Mouse (Mus musculus) midbrain, postnatal 0 days (tissue): Measurements from ENCODE around the gene Trmt61a. TPM values are rescaled to one million over a fixed set of nuclear protein-coding genes. Genes with fewer than 3 reads are reported as not detected.

Source experiments
- ATAC-seq: fragments of 200-750 bp; cut with Nextera tagmentation; 2 replicates; pipeline ENCODE4 v1.8.0; 2017; ENCODE audit warnings: moderate number of reproducible peaks, mild to moderate bottlenecking, moderate TSS enrichment, moderate library complexity; ENCODE audit not compliant: low FRiP score
- DNase-seq: peaks from one replicate; pipeline ENCODE4 v3.0.0-alpha.2; 2015; ENCODE audit warnings: low spot score
- H3K27ac ChIP-seq: fragments of 300-500 bp; sonication (generic); 2 replicates; pipeline ENCODE4 v1.5.1; 2014; ENCODE audit warnings: low read depth, mild to moderate bottlenecking, low read length, mixed read lengths
- H3K27me3 ChIP-seq: fragments of 300-500 bp; sonication (generic); 2 replicates; pipeline ENCODE4 v1.6.1; 2014; ENCODE audit warnings: low read length, control low read depth, mixed read lengths; ENCODE audit not compliant: insufficient read depth
- H3K36me3 ChIP-seq: fragments of 300-500 bp; sonication (generic); 2 replicates; pipeline ENCODE4 v1.6.1; 2014; ENCODE audit warnings: low read length, control low read depth, mixed read lengths; ENCODE audit not compliant: insufficient read depth
- H3K4me1 ChIP-seq: fragments of 300-500 bp; sonication (generic); 2 replicates; pipeline ENCODE4 v1.6.1; 2014; ENCODE audit warnings: mild to moderate bottlenecking, control low read depth, antibody characterized with exemption, low read length, mixed read lengths; ENCODE audit not compliant: insufficient read depth
- H3K4me2 ChIP-seq: fragments of 300-500 bp; sonication (generic); 2 replicates; pipeline ENCODE4 v1.6.1; 2014; ENCODE audit warnings: low read depth, mild to moderate bottlenecking, low read length, mixed read lengths; ENCODE audit not compliant: poor library complexity, severe bottlenecking
- H3K4me3 ChIP-seq: fragments of 300-500 bp; sonication (generic); 2 replicates; pipeline ENCODE4 v1.5.1; 2014; ENCODE audit warnings: low read depth, mild to moderate bottlenecking, low read length, moderate library complexity
- H3K9ac ChIP-seq: fragments of 300-500 bp; sonication (generic); replicated peaks from 2 replicates; pipeline ENCODE4 v1.6.1; 2014; ENCODE audit warnings: mild to moderate bottlenecking, low read length, moderate library complexity, mixed read lengths; ENCODE audit not compliant: poor library complexity, severe bottlenecking
- H3K9me3 ChIP-seq: fragments of 300-500 bp; sonication (generic); 2 replicates; pipeline ENCODE4 v1.6.1; 2016; ENCODE audit warnings: low read length, control low read depth
- CTCF ChIP-seq: IDR thresholded peaks from 2 replicates; pipeline ENCODE4 v1.5.1; 2016; ENCODE audit warnings: antibody characterized with exemption, mild to moderate bottlenecking
- WGBS: fragments of 180-500 bp; shearing (Covaris S2); extraction: QIAGEN DNeasy Blood & Tissue Kit; methylation state at CpG from one replicate; pipeline ENCODE4 v1.1.7; 2014; 5-methylcytosine and 5-hydroxymethylcytosine counted together
- polyA plus RNA-seq: library from polyadenylated mRNA; unstranded; fragments of >200 nt; fragmentation: Nextera tagmentation; extraction: Ambion mirVana; gene quantifications from 2 replicates; pipeline ENCODE4 v1.2.1, GENCODE M21; 2015
- total RNA-seq: library from RNA; depleted of rRNA; stranded (reverse); fragments of >200 nt; gene quantifications from 2 replicates; pipeline ENCODE4 v1.2.3, GENCODE M21; 2014

Gene Trmt61a
- total and polyA plus RNA-seq, 2 experiments from 2014 or later: 8.7 to 27.5 TPM

DNA sequence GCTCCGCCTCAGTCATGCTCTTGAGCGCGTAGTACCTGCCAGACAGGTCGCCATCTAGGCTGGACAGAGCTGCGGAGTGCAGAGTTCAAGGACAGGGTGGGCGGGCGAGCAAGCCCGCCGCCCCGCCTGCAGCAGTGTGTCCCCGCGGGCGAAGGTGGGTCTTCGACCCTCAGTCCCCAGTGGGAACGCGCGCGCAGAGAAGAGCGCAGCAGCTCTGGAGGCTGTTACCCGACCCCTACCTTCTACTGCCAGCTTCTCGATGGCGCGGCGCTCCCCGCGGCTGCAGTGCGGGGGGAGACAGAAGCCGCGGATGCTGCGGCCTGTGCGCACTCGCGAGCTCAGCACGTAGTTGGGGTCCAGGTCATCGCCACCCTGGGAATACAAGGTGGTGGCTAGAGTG lies 6.9 kb upstream of the Trmt61a start:
- Histone ChIP-seq H3K4me3 (peak overlapping the region; percentile 88), H3K9ac (peak overlapping the region; percentile 99), H3K27ac (peak overlapping the region; percentile 89), H3K4me2 (peak overlapping the region; percentile 63), H3K36me3 (no peaks in the 10 kb centered on the region), H3K4me1 (0 out of 2 replicates have a peak, but pooled peaks cover 10% of the 10 kb centered on the region), H3K27me3 (no peaks in the 10 kb centered on the region), H3K9me3 (no peaks in the 10 kb centered on the region)
- no peak for TF ChIP-seq CTCF
- peak; percentile 15 for ATAC-seq
- peak; percentile 42 for DNase-seq
- 0% methylated on average over 25 of the region's 35 CpGs for WGBS

DNA sequence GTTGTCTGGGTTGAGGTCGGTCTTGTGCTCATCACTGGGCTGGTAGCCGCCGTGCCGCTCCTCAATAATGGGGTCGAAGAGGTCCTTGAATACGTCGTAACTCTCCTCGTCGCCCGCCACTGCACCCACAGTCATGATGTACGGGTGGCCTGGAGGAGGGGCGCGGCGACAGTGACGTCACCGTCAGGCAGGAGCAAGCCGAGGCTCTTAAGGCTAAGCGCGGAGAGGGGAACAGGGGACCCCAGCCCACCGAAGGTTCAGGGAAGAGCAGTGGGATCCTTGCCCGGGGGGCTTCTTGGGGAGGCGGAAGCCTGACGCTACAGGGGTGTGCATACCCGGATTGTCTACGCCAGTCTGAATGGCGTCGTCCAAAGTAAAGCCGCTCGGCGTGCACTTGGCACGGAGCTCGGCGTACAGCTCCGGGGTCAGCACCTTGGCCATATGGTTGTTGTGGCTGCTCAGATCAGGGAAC lies 6.4 kb upstream of the Trmt61a start:
- no peaks in the 10 kb centered on the region for H3K36me3 ChIP-seq
- no peak for TF ChIP-seq CTCF
- under 1% methylated on average over 34 of the region's 34 CpGs for WGBS
- DNase-seq (peak; percentile 75), ATAC-seq (peak; percentile 62)
- H3K27me3 ChIP-seq: no peaks in the 10 kb centered on the region
- peak overlapping the region; percentile 99 for H3K9ac ChIP-seq
- H3K9me3 ChIP-seq: no peaks in the 10 kb centered on the region
- peak overlapping the region; percentile 88 for H3K4me3 ChIP-seq
- peak overlapping the region; percentile 63 for H3K4me2 ChIP-seq
- H3K27ac ChIP-seq: peak overlapping the region; percentile 89
- H3K4me1 ChIP-seq: 0 out of 2 replicates have a peak, but pooled peaks cover 10% of the 10 kb centered on the region

DNA sequence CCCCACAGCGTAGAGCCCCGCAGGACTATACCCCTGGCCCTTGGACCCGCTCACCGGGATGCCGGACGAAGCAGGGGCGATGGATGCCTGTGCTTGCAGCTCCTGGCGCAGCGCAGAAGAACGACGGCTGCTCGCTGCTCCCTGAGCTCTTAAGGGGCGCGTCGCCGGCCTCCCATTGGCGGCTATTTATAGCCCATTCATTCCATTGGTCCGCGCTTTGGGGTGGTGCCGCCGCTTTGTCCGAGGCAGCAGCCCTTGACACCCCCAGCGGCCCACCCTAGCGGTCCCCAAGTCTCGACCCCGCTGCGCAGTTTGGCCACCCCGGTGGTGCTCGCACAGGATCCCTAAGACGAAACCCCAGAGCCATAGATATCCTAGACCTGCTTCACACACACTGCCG lies 5.7 kb upstream of the Trmt61a start, which contains the start of gene Ckb:
TSS of gene Ckb (minus strand) at position 163 of the 400 bp plus-strand sequence.
- Histone ChIP-seq H3K27ac (peak within 1 kb of the TSS; percentile 89), H3K4me1 (0 out of 2 replicates have a peak, but pooled peaks cover 12% of the 10 kb centered on the region), H3K9me3 (no peaks in the 10 kb centered on the region), H3K27me3 (no peaks in the 10 kb centered on the region), H3K4me2 (peak within 1 kb of the TSS; percentile 63), H3K36me3 (no peaks in the 10 kb centered on the region), H3K9ac (peak within 1 kb of the TSS; percentile 99), H3K4me3 (peak within 1 kb of the TSS; percentile 88)
- WGBS: under 1% methylated on average over 28 of the region's 31 CpGs
- DNase-seq: peak; percentile 97
- no peak for TF ChIP-seq CTCF
- peak; percentile 86 for ATAC-seq

DNA sequence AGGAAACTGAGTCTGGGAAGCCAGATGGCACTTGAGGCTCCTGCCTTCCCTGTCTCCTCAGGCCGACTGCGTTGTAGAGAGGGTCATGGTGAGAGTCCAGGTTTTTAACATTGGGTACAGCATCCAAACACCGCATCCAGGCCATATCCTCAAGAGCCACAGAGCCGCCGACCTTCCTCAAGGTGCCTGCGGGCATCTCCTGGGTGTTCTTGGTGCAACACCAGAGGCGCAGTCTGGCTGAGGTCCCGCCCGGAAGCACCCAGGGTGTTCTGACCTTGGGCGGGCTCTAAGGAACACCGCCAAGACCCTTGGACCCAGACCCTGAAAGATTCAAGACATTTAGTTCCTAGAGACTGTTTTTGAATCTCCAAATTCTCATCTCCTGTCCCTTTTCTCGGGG lies 5.3 kb upstream of the Trmt61a start:
- no peaks in the 10 kb centered on the region for H3K36me3 ChIP-seq
- WGBS: 6% methylated on average over 12 of the region's 12 CpGs
- H3K9ac ChIP-seq: peak overlapping the region; percentile 99
- DNase-seq (no peak), ATAC-seq (no peak; the same call in 1 of the 2 replicates)
- no peak for TF ChIP-seq CTCF
- 0 out of 2 replicates have a peak, but pooled peaks cover 15% of the 10 kb centered on the region for H3K4me1 ChIP-seq
- peak overlapping the region; percentile 63 for H3K4me2 ChIP-seq
- H3K27ac ChIP-seq: peak overlapping the region; percentile 89
- H3K4me3 ChIP-seq: peak overlapping the region; percentile 88
- no peaks in the 10 kb centered on the region for H3K9me3 ChIP-seq
- no peaks in the 10 kb centered on the region for H3K27me3 ChIP-seq

DNA sequence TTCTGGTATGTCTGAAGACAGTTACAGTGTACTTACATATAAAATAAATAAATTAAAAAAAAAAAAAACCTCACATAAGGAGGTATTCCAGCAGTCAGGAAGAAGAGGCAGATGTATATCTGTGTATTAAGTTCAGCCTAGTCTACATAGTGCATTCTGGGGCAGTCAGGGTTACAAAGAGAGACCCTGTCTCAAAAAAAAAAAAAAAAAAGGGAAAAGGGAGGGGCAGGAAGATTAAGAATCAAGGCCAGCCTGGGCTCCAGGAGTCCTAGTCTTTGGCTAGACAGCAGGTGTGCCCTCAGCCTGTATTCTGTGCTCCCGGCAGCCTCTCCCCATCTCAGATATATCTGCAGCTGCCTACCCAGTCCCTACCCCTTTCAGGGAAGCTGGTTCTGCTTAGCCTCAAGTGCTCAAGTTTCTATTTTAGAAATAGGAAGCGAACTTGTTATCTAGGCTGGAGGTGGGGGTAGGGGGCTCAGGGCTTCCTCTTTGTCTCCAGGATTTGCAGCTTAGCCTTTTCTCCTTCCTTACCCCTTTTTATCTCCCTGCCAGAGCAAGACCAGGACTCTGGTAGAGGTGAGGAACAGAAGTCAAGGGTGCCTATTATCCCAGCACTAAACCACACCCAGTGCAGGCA lies 2.9 kb upstream of the Trmt61a start:
- Histone ChIP-seq H3K9ac (no peak overlapping the region), H3K4me2 (no peak overlapping the region), H3K4me3 (no peak overlapping the region), H3K4me1 (peaks cover 18% of the 10 kb centered on the region; the same call in 1 of the 2 replicates), H3K27me3 (no peaks in the 10 kb centered on the region), H3K9me3 (no peaks in the 10 kb centered on the region), H3K36me3 (no peaks in the 10 kb centered on the region), H3K27ac (no peak overlapping the region)
- WGBS: 46% methylated on average over 2 of the region's 2 CpGs
- TF ChIP-seq CTCF: no peak
- DNase-seq: no peak
- ATAC-seq: no peak
